Mouse (Mus musculus): ENCODE results near the gene Cdc42se2. TPM values are rescaled to one million over a fixed set of nuclear protein-coding genes. Genes with fewer than 3 reads are reported as not detected.

Cdc42se2 gene
- total RNA-seq, 2 experiments from 2014 or later = 15.6 to 18.8 TPM

GRCm38 (mm10) chr11:54726571-54727062 is 60.9 kb downstream of the Cdc42se2 start:
- no peak for DNase-seq
- intact Hi-C loops (cut with DNase I; ENCODE audit: low total_unique reads) = no loop called here

- intact Hi-C loops (cut with DNase I; ENCODE audit: low total_unique reads) = no loop called here
- no peak for DNase-seq
Observed at GRCm38 (mm10) chr11:54724353-54725034, 63.0 kb downstream of the Cdc42se2 start.

GRCm38 (mm10) chr11:54722057-54722456 is 65.4 kb downstream of the Cdc42se2 start:
- intact Hi-C loops (cut with DNase I; ENCODE audit: low total_unique reads) = no loop called here
- no peak for DNase-seq

GRCm38 (mm10) chr11:54718601-54719000 is 68.9 kb downstream of the Cdc42se2 start:
- no peak for DNase-seq
- intact Hi-C loops (cut with DNase I; ENCODE audit: low total_unique reads) = no loop called here

- intact Hi-C loops (cut with DNase I; ENCODE audit: low total_unique reads) = no loop called here
- no peak for DNase-seq
Observed at GRCm38 (mm10) chr11:54717893-54718292, 69.6 kb downstream of the Cdc42se2 start.

- intact Hi-C loops (cut with DNase I; ENCODE audit: low total_unique reads) = no loop called here
- no peak for DNase-seq
Observed at GRCm38 (mm10) chr11:54712849-54713248, 74.6 kb downstream of the Cdc42se2 start.

GRCm38 (mm10) chr11:54710512-54711293 is 76.8 kb downstream of the Cdc42se2 start:
- intact Hi-C loops (cut with DNase I; ENCODE audit: low total_unique reads) = no loop called here
- no peak for DNase-seq

- no peak for DNase-seq
- intact Hi-C loops (cut with DNase I; ENCODE audit: low total_unique reads) = no loop called here
Observed at GRCm38 (mm10) chr11:54709645-54710044, 77.8 kb downstream of the Cdc42se2 start.

GRCm38 (mm10) chr11:54708153-54708552 is 79.3 kb downstream of the Cdc42se2 start:
- intact Hi-C loops (cut with DNase I; ENCODE audit: low total_unique reads) = no loop called here
- DNase-seq = no peak

- DNase-seq = peak; percentile 67
- intact Hi-C loops (cut with DNase I; ENCODE audit: low total_unique reads) = loop anchor here (5.0 kb wide), 1 partner anchor 159 kb away; the partner anchor contains the start of gene Lyrm7
Observed at GRCm38 (mm10) chr11:54703306-54703705, 84.2 kb downstream of the Cdc42se2 start.

- no peak for DNase-seq
- intact Hi-C loops (cut with DNase I; ENCODE audit: low total_unique reads) = loop anchor here (5.0 kb wide), 1 partner anchor 160 kb away; the partner anchor contains the start of gene Lyrm7
Observed at GRCm38 (mm10) chr11:54701848-54702247, 85.6 kb downstream of the Cdc42se2 start.

- DNase-seq = no peak
- intact Hi-C loops (cut with DNase I; ENCODE audit: low total_unique reads) = loop anchor here (5.0 kb wide), 1 partner anchor 162 kb away; the partner anchor contains the start of gene Lyrm7
Observed at GRCm38 (mm10) chr11:54699972-54700371, 87.5 kb downstream of the Cdc42se2 start.

GRCm38 (mm10) chr11:54698636-54699035 is 88.8 kb downstream of the Cdc42se2 start:
- intact Hi-C loops (cut with DNase I; ENCODE audit: low total_unique reads) = no loop called here
- no peak for DNase-seq

- intact Hi-C loops (cut with DNase I; ENCODE audit: low total_unique reads) = no loop called here
- DNase-seq = no peak
Observed at GRCm38 (mm10) chr11:54697611-54698010, 89.9 kb downstream of the Cdc42se2 start.

- DNase-seq = no peak
- intact Hi-C loops (cut with DNase I; ENCODE audit: low total_unique reads) = no loop called here
Observed at GRCm38 (mm10) chr11:54695951-54696350, 91.5 kb downstream of the Cdc42se2 start.

- DNase-seq = no peak
- intact Hi-C loops (cut with DNase I; ENCODE audit: low total_unique reads) = no loop called here
Observed at GRCm38 (mm10) chr11:54694291-54694690, 93.2 kb downstream of the Cdc42se2 start.

GRCm38 (mm10) chr11:54693696-54694095 is 93.8 kb downstream of the Cdc42se2 start:
- intact Hi-C loops (cut with DNase I; ENCODE audit: low total_unique reads) = no loop called here
- no peak for DNase-seq

GRCm38 (mm10) chr11:54691179-54691578 is 96.3 kb downstream of the Cdc42se2 start:
- DNase-seq = peak; percentile 45
- intact Hi-C loops (cut with DNase I; ENCODE audit: low total_unique reads) = no loop called here

- intact Hi-C loops (cut with DNase I; ENCODE audit: low total_unique reads) = no loop called here
- no peak for DNase-seq
Observed at GRCm38 (mm10) chr11:54690171-54690570, 97.3 kb downstream of the Cdc42se2 start.

- intact Hi-C loops (cut with DNase I; ENCODE audit: low total_unique reads) = no loop called here
- no peak for DNase-seq
Observed at GRCm38 (mm10) chr11:54684831-54685230, 102.6 kb downstream of the Cdc42se2 start.

GRCm38 (mm10) chr11:54679141-54679540 is 108.3 kb downstream of the Cdc42se2 start:
- no peak for DNase-seq
- intact Hi-C loops (cut with DNase I; ENCODE audit: low total_unique reads) = no loop called here

All from gastrocnemius, postnatal 14 days (tissue).